Comparison of ENCODE assay signal across 23 mouse cellular contexts in the genomic region with DNA sequence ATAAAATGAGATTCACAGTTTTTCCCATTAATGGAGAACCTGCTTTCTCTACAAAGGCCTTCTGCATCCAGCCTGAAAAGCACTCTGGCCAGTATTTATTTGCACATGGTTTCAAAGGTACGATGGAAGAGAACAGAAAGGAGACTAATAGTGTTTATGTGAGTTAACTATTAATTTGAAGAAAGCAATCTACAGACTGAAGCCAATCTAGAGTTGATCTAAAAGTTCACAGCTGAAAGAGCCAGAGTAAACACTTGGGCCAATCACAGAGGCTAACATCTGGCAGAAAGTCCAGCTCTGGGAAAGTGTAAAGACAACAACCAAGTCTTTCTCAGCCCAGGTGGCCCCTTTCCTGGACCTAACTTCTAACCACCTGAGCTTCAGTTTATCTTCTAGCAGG. TPM values are rescaled to one million over a fixed set of nuclear protein-coding genes. Genes with fewer than 3 reads are reported as not detected.
A peak's percentile ranks its signal among the peaks of the same experiment; 100 is the strongest.
DNase-seq lines count a peak whose midpoint lies in the region; ATAC-seq and TF ChIP-seq lines count a peak whose summit lies in the region.
"Had no signal": no experiment of that assay in that cellular context is flagged by ENCODE, and none has a peak within 500 bp of the region (broad histone marks: within the 10 kb centered on the region; RNA-seq: fewer than 3 reads in every experiment).

No protein-coding gene starts in this region.

- no peak for TF ChIP-seq CTCF in stomach, postnatal 0 days (IDR thresholded peaks at IDR 0.05; ENCODE audit: low read depth)
- TF ChIP-seq CTCF in left cerebral cortex, adult 2 months (IDR thresholded peaks at IDR 0.05): no peak

- no peak for TF ChIP-seq EP300 in stomach, postnatal 0 days (optimal IDR thresholded peaks at IDR 0.05)

- H3K4me2 ChIP-seq in liver, embryonic 15.5 days: no peak overlapping the region
- H3K4me2 ChIP-seq in liver, embryonic 11.5 days: no peak overlapping the region
- no peak overlapping the region for H3K4me2 ChIP-seq in stomach, postnatal 0 days (replicated peaks; ENCODE audit: low read depth)
- H3K4me2 ChIP-seq: embryonic facial prominence, embryonic 13.5 days; limb, embryonic 15.5 days had no signal

- H3K27ac ChIP-seq in liver, embryonic 15.5 days (replicated peaks): no peak overlapping the region
- H3K27ac ChIP-seq in liver, embryonic 11.5 days (ENCODE audit: low read depth, low read length): no peak overlapping the region
- no peak overlapping the region for H3K27ac ChIP-seq in stomach, postnatal 0 days (replicated peaks)
- H3K27ac ChIP-seq in left cerebral cortex, adult 2 months: no peak overlapping the region
- H3K27ac ChIP-seq: embryonic facial prominence, embryonic 13.5 days; hindbrain, postnatal 0 days; limb, embryonic 15.5 days had no signal

- 44% methylated on average over 1 of the region's 1 CpGs for WGBS in liver, embryonic 15.5 days (ENCODE audit: insufficient replicate concordance)
- 50% methylated on average over 1 of the region's 1 CpGs for WGBS in liver, embryonic 11.5 days
- 27% methylated on average over 1 of the region's 1 CpGs for WGBS in stomach, postnatal 0 days

- H3K9ac ChIP-seq in liver, embryonic 15.5 days: no peak overlapping the region
- no peak overlapping the region for H3K9ac ChIP-seq in liver, embryonic 11.5 days (ENCODE audit: low read depth, low read length)
- no peak overlapping the region for H3K9ac ChIP-seq in stomach, postnatal 0 days (ENCODE audit: low read length)
- H3K9ac ChIP-seq: embryonic facial prominence, embryonic 13.5 days; limb, embryonic 15.5 days had no signal

- peak; percentile 37; the same call in 1 of the 2 replicates for ATAC-seq in liver, embryonic 15.5 days (ENCODE audit: insufficient read depth)
- no peak for ATAC-seq in liver, embryonic 11.5 days (replicated peaks; ENCODE audit: low FRiP score)
- peak; percentile 51; the same call in 1 of the 2 replicates for ATAC-seq in stomach, postnatal 0 days (ENCODE audit: low FRiP score, low TSS enrichment)
- no peak for ATAC-seq in granulocyte monocyte progenitor cell, adult 5-6 weeks (replicated peaks; ENCODE audit: poor library complexity, severe bottlenecking)
- ATAC-seq: CD4-positive, CD25-positive, alpha-beta regulatory T cell, adult 4 months; forebrain, embryonic 14.5 days; hindbrain, postnatal 0 days; Patski had no signal

- no peaks in the 10 kb centered on the region for H3K27me3 ChIP-seq in liver, embryonic 15.5 days
- no peaks in the 10 kb centered on the region for H3K27me3 ChIP-seq in liver, embryonic 11.5 days (replicated peaks; ENCODE audit: control insufficient read depth, insufficient read depth, low read length)
- no peaks in the 10 kb centered on the region for H3K27me3 ChIP-seq in stomach, postnatal 0 days (ENCODE audit: control insufficient read depth, insufficient read depth, low read length)
- H3K27me3 ChIP-seq: embryonic facial prominence, embryonic 13.5 days; limb, embryonic 15.5 days; Patski had no signal

- no peak for DNase-seq in liver, embryonic 11.5 days (ENCODE audit: low spot score)
- peak; percentile 54 for DNase-seq in kidney, adult 9 months
- DNase-seq in kidney, postnatal 36 days: peak; percentile 25 to 42
- DNase-seq in stomach, postnatal 0 days (ENCODE audit: low spot score): peak; percentile 26
- no peak for DNase-seq in right cerebral cortex, postnatal 10 days (ENCODE audit: low spot score in 2 of 2)
- DNase-seq in left cerebral cortex, adult 2 months (ENCODE audit: extremely low spot score in 1 of 2, low spot score in 2 of 2): no peak
- DNase-seq: adrenal gland, adult 8-10 months; cerebellum, adult 11 months; cerebellum, postnatal 10 days; gastrocnemius, postnatal 25 days; layer of hippocampus, postnatal 36 days; midbrain, embryonic 14.5 days; thymus, postnatal 25 days had no signal

- intact Hi-C loops in left cerebral cortex, adult 2 months (cut with DNase I): no loop called here

- H3K9me3 ChIP-seq in liver, embryonic 15.5 days (replicated peaks): no peaks in the 10 kb centered on the region
- H3K9me3 ChIP-seq in liver, embryonic 11.5 days (ENCODE audit: control insufficient read depth, low read length): no peaks in the 10 kb centered on the region
- H3K9me3 ChIP-seq in stomach, postnatal 0 days (ENCODE audit: control insufficient read depth, low read length): no peaks in the 10 kb centered on the region
- H3K9me3 ChIP-seq: embryonic facial prominence, embryonic 13.5 days; limb, embryonic 15.5 days had no signal

- no peak overlapping the region for H3K4me3 ChIP-seq in liver, embryonic 15.5 days (replicated peaks)
- H3K4me3 ChIP-seq in liver, embryonic 11.5 days (ENCODE audit: low read depth, low read length): no peak overlapping the region
- no peak overlapping the region for H3K4me3 ChIP-seq in stomach, postnatal 0 days (ENCODE audit: low read depth, low read length)
- no peak overlapping the region for H3K4me3 ChIP-seq in left cerebral cortex, adult 2 months
- H3K4me3 ChIP-seq: embryonic facial prominence, embryonic 13.5 days; limb, embryonic 15.5 days; myocyte had no signal

- no peaks in the 10 kb centered on the region for H3K36me3 ChIP-seq in liver, embryonic 15.5 days (replicated peaks)
- H3K36me3 ChIP-seq in liver, embryonic 11.5 days (ENCODE audit: control insufficient read depth, insufficient read depth, low read length): no peaks in the 10 kb centered on the region
- H3K36me3 ChIP-seq in stomach, postnatal 0 days (ENCODE audit: control insufficient read depth, insufficient read depth, low read length): no peaks in the 10 kb centered on the region
- H3K36me3 ChIP-seq: embryonic facial prominence, embryonic 13.5 days; limb, embryonic 15.5 days had no signal

- H3K4me1 ChIP-seq in liver, embryonic 15.5 days (replicated peaks): no peaks in the 10 kb centered on the region
- no peaks in the 10 kb centered on the region for H3K4me1 ChIP-seq in liver, embryonic 11.5 days (replicated peaks; ENCODE audit: control insufficient read depth, insufficient read depth, low read length)
- H3K4me1 ChIP-seq in stomach, postnatal 0 days (replicated peaks; ENCODE audit: control insufficient read depth, insufficient read depth): no peaks in the 10 kb centered on the region
- H3K4me1 ChIP-seq: limb, embryonic 15.5 days had no signal

RNA-seq across cellular contexts. Expression of a gene that starts 27.1 kb away (rescaled TPM):
- 3.9 and 4.2 TPM in 2 replicates for polyA plus RNA-seq in liver, embryonic 15.5 days (2015; fragmentation: Nextera tagmentation; extraction: Ambion mirVana)
- 8.2 and 9.0 TPM in 2 replicates for polyA plus RNA-seq in liver, embryonic 11.5 days (2014; fragmentation: Nextera tagmentation; extraction: Ambion mirVana)
- 58.3 and 67.7 TPM in 2 replicates for polyA plus RNA-seq in stomach, postnatal 0 days (2015; fragmentation: Nextera tagmentation; extraction: Ambion mirVana)
- total RNA-seq in granulocyte monocyte progenitor cell, adult 5-6 weeks (2014; fragmentation: Nextera tagmentation): not detected in 2 replicates
- total RNA-seq in granulocyte monocyte progenitor cell, adult 5-6 weeks (2017): not detected in 2 replicates
- 10 to 100 TPM; 17.4 to 20.6 TPM for total RNA-seq in left cerebral cortex, adult 2 months (2021)
- total RNA-seq: hematopoietic stem cell, adult 5-6 weeks had no signal
- polyA plus RNA-seq: CD4-positive, CD25-positive, alpha-beta regulatory T cell, adult 4 months had no signal

Comparison
In these comparisons a context has a peak if more than half of its experiments do, and no peak if none do; other contexts are left out.
1. ATAC-seq: peak in liver, embryonic 15.5 days (single experiment) and stomach, postnatal 0 days (single experiment); none in liver, embryonic 11.5 days (single experiment) and granulocyte monocyte progenitor cell, adult 5-6 weeks (single experiment).
2. DNase-seq: peak in kidney, adult 9 months (single experiment), kidney, postnatal 36 days (2 of 2) and stomach, postnatal 0 days (single experiment); none in liver, embryonic 11.5 days (single experiment), right cerebral cortex, postnatal 10 days (0 of 2) and left cerebral cortex, adult 2 months (0 of 2).